Mouse (Mus musculus) stomach, postnatal 0 days (tissue): Measurements from ENCODE around the gene Wdr37. TPM values are rescaled to one million over a fixed set of nuclear protein-coding genes. Genes with fewer than 3 reads are reported as not detected.

Experiments used
- ATAC-seq: fragments of 200-750 bp; cut with Nextera tagmentation; 2 replicates; pipeline ENCODE4 v1.8.0; 2017; ENCODE audit not compliant: low FRiP score, low TSS enrichment
- DNase-seq: peaks from one replicate; pipeline ENCODE4 v3.0.0-alpha.2; 2016; ENCODE audit warnings: low spot score
- H3K27ac ChIP-seq: fragments of 300-500 bp; sonication (generic); replicated peaks from 2 replicates; pipeline ENCODE4 v1.5.1; 2014; ENCODE audit warnings: mild to moderate bottlenecking, control low read depth
- H3K27me3 ChIP-seq: fragments of 300-500 bp; sonication (generic); 2 replicates; pipeline ENCODE4 v1.6.1; 2014; ENCODE audit warnings: low read length; ENCODE audit not compliant: control insufficient read depth, insufficient read depth
- H3K36me3 ChIP-seq: fragments of 300-500 bp; sonication (generic); 2 replicates; pipeline ENCODE4 v1.6.1; 2014; ENCODE audit warnings: low read length, mixed read lengths; ENCODE audit not compliant: control insufficient read depth, insufficient read depth
- H3K4me1 ChIP-seq: fragments of 300-500 bp; sonication (generic); replicated peaks from 2 replicates; pipeline ENCODE4 v1.6.1; 2014; ENCODE audit warnings: antibody characterized with exemption; ENCODE audit not compliant: control insufficient read depth, insufficient read depth
- H3K4me2 ChIP-seq: fragments of 300-500 bp; sonication (generic); replicated peaks from 2 replicates; pipeline ENCODE4 v1.6.1; 2014; ENCODE audit warnings: low read depth, mild to moderate bottlenecking, control low read depth, moderate library complexity
- H3K4me3 ChIP-seq: fragments of 300-500 bp; sonication (generic); 2 replicates; pipeline ENCODE4 v1.5.1; 2014; ENCODE audit warnings: low read depth, low read length, control low read depth
- H3K9ac ChIP-seq: fragments of 300-500 bp; sonication (generic); 2 replicates; pipeline ENCODE4 v1.6.1; 2014; ENCODE audit warnings: mild to moderate bottlenecking, low read length, control low read depth, mixed read lengths
- H3K9me3 ChIP-seq: fragments of 300-500 bp; sonication (generic); 2 replicates; pipeline ENCODE4 v1.6.1; 2016; ENCODE audit warnings: low read length; ENCODE audit not compliant: control insufficient read depth
- CTCF ChIP-seq: IDR thresholded peaks from 2 replicates; pipeline ENCODE4 v1.5.1; 2016; ENCODE audit warnings: antibody characterized with exemption, low read depth, mild to moderate bottlenecking, moderate library complexity
- EP300 ChIP-seq: optimal IDR thresholded peaks from 2 replicates; pipeline ENCODE3; 2016; ENCODE audit warnings: antibody characterized with exemption
- WGBS: fragments of 180-500 bp; shearing (Covaris S2); extraction: QIAGEN DNeasy Blood & Tissue Kit; methylation state at CpG from one replicate; pipeline ENCODE4 v1.1.7; 2014; 5-methylcytosine and 5-hydroxymethylcytosine counted together
- polyA plus RNA-seq: library from polyadenylated mRNA; unstranded; fragments of >200 nt; fragmentation: Nextera tagmentation; extraction: Ambion mirVana; gene quantifications from 2 replicates; pipeline ENCODE4 v1.2.1, GENCODE M21; 2015

The Wdr37 gene
- polyA plus RNA-seq, 1 experiment from 2014 or later: 7.4 TPM

GRCm38 (mm10) chr13:8864990-8865389, 6.7 kb downstream of the Wdr37 start:
- H3K4me2 ChIP-seq: no peak overlapping the region
- no peak overlapping the region for H3K27ac ChIP-seq
- TF ChIP-seq EP300 (no peak), CTCF (no peak)
- H3K4me3 ChIP-seq: no peak overlapping the region
- DNase-seq (no peak), ATAC-seq (no peak)
- H3K4me1 ChIP-seq: 0 out of 2 replicates have a peak, but pooled peaks cover 4% of the 10 kb centered on the region
- H3K9ac ChIP-seq: no peak overlapping the region
- 0 out of 2 replicates have a peak, but pooled peaks cover 2% of the 10 kb centered on the region for H3K36me3 ChIP-seq
- WGBS: 92% methylated on average over 3 of the region's 3 CpGs
- no peaks in the 10 kb centered on the region for H3K27me3 ChIP-seq
- H3K9me3 ChIP-seq: no peaks in the 10 kb centered on the region

- H3K4me3 ChIP-seq: no peak overlapping the region
- ATAC-seq (no peak), DNase-seq (no peak)
- H3K36me3 ChIP-seq: 0 out of 2 replicates have a peak, but pooled peaks cover 2% of the 10 kb centered on the region
- no peak overlapping the region for H3K9ac ChIP-seq
- no peaks in the 10 kb centered on the region for H3K9me3 ChIP-seq
- 89% methylated on average over 9 of the region's 9 CpGs for WGBS
- H3K27me3 ChIP-seq: no peaks in the 10 kb centered on the region
- TF ChIP-seq CTCF (no peak), EP300 (no peak)
- no peak overlapping the region for H3K4me2 ChIP-seq
- H3K27ac ChIP-seq: no peak overlapping the region
- no peaks in the 10 kb centered on the region for H3K4me1 ChIP-seq
Observed at GRCm38 (mm10) chr13:8860861-8861260, 10.8 kb downstream of the Wdr37 start.

- no peaks in the 10 kb centered on the region for H3K36me3 ChIP-seq
- no peaks in the 10 kb centered on the region for H3K9me3 ChIP-seq
- 75% methylated on average over 6 of the region's 6 CpGs for WGBS
- no peak overlapping the region for H3K4me2 ChIP-seq
- DNase-seq (no peak), ATAC-seq (no peak)
- H3K4me1 ChIP-seq: no peaks in the 10 kb centered on the region
- H3K9ac ChIP-seq: no peak overlapping the region
- H3K27ac ChIP-seq: no peak overlapping the region
- no peak overlapping the region for H3K4me3 ChIP-seq
- H3K27me3 ChIP-seq: no peaks in the 10 kb centered on the region
- no peak for TF ChIP-seq CTCF
- TF ChIP-seq EP300: no peak
Observed at GRCm38 (mm10) chr13:8858453-8858852, 13.3 kb downstream of the Wdr37 start.

DNA sequence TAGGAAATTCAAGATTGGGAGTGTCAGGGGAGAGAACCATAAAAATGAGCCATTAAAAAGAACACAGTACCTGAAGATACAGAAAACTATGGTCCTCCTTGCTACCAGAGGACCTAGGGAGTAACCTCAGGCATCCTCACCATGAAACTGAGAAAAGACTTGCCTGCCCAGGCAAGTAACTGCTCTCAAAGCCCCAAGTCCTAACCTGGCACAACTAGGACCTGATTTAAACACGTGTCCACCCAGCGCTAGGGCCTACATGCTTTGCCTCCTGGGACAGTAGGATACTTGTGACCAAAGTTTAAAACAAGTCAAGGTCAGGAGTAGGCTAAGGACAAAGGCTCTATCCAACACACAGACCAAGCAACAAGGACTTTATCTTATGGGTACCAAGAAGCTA, 16.9 kb downstream of the Wdr37 start:
- WGBS: 91% methylated on average over 2 of the region's 2 CpGs
- TF ChIP-seq EP300 (no peak), CTCF (no peak)
- Histone ChIP-seq H3K9ac (no peak overlapping the region), H3K36me3 (peaks cover 3% of the 10 kb centered on the region; the same call in 1 of the 2 replicates), H3K4me1 (no peaks in the 10 kb centered on the region), H3K27me3 (no peaks in the 10 kb centered on the region), H3K9me3 (no peaks in the 10 kb centered on the region), H3K4me2 (no peak overlapping the region), H3K4me3 (no peak overlapping the region), H3K27ac (no peak overlapping the region)
- ATAC-seq: no peak
- DNase-seq: no peak

DNA sequence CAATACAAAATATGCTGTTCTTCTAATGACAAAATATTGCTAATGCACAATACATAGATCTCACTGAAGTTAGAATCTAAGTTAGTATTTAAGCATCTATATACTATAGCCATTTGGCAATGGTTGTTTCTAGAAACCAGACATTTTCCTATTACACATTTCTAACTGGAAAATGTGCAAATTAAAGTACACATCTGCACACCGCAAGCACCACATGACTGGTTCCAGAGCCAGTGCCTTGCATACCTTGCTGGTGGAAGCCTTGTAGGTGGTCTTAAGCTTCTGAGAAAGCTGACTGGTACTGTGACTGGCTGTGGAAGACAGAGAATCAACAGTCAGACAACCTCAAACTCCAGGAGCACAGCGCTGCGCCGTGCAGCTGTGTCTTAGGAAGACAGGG, 18.3 kb downstream of the Wdr37 start:
- H3K9ac ChIP-seq: no peak overlapping the region
- 94% methylated on average over 4 of the region's 4 CpGs for WGBS
- H3K9me3 ChIP-seq: no peaks in the 10 kb centered on the region
- TF ChIP-seq CTCF: no peak
- TF ChIP-seq EP300: no peak
- H3K4me2 ChIP-seq: no peak overlapping the region
- ATAC-seq (no peak), DNase-seq (no peak)
- no peak overlapping the region for H3K27ac ChIP-seq
- no peaks in the 10 kb centered on the region for H3K27me3 ChIP-seq
- no peak overlapping the region for H3K4me3 ChIP-seq
- H3K4me1 ChIP-seq: no peaks in the 10 kb centered on the region
- peaks cover 6% of the 10 kb centered on the region for H3K36me3 ChIP-seq

DNA sequence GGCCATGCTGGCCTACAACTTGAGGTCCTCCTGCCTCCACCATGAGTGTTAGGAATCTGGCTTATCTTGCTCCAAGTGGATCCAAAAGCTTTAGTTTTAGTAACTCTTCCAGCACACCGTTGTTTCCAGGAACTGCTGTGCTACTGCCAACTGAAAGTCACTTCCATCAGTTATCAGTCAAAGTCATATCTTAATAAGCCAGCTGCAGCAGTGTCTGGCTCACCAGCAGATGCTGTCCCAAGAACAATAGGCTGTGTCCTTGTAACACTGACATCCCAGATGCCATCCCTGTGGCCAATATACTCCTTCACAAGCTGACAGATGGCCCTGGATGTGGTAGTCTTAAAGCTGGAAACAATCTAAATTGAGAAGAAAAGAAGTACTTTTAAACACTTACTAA, 22.4 kb downstream of the Wdr37 start:
- TF ChIP-seq EP300: no peak
- TF ChIP-seq CTCF: no peak
- no peak for DNase-seq
- H3K4me2 ChIP-seq: no peak overlapping the region
- WGBS: 64% methylated on average over 1 of the region's 1 CpGs
- peaks cover 8% of the 10 kb centered on the region for H3K36me3 ChIP-seq
- H3K27ac ChIP-seq: no peak overlapping the region
- H3K4me3 ChIP-seq: no peak overlapping the region
- ATAC-seq: no peak
- no peak overlapping the region for H3K9ac ChIP-seq
- no peaks in the 10 kb centered on the region for H3K27me3 ChIP-seq
- no peaks in the 10 kb centered on the region for H3K4me1 ChIP-seq
- no peaks in the 10 kb centered on the region for H3K9me3 ChIP-seq
